Mouse (Mus musculus): ENCODE data around the gene Ctdnep1. TPM values are rescaled to one million over a fixed set of nuclear protein-coding genes. Genes with fewer than 3 reads are reported as not detected.

The Ctdnep1 gene
- total RNA-seq, 2 experiments from 2014 or later, result 115 TPM

GRCm38 (mm10) chr11:69974907-69975306 lies 6.0 kb upstream of the Ctdnep1 start:
- intact Hi-C loops (cut with DNase I), result no loop called here

GRCm38 (mm10) chr11:69976271-69976670 lies 4.7 kb upstream of the Ctdnep1 start:
- no peak for DNase-seq (ENCODE audit: low spot score in 2 of 2)
- intact Hi-C loops (cut with DNase I), result no loop called here

More at GRCm38 (mm10) chr11:69974907-69975306, 6.0 kb upstream of the Ctdnep1 start:
- no peak for DNase-seq (ENCODE audit: low spot score in 2 of 2)

GRCm38 (mm10) chr11:69979827-69980195 lies 1.1 kb upstream of the Ctdnep1 start:
- intact Hi-C loops (cut with DNase I), result no loop called here
- DNase-seq (ENCODE audit: low spot score in 2 of 2), result no peak

GRCm38 (mm10) chr11:69980196-69981140 lies 488 bp upstream of the Ctdnep1 start:
- peak; percentile 98 to 99 for DNase-seq (ENCODE audit: low spot score in 2 of 2)
- intact Hi-C loops (cut with DNase I), result no loop called here

- DNase-seq (ENCODE audit: low spot score in 2 of 2), result no peak
- intact Hi-C loops (cut with DNase I), result no loop called here
Observed at GRCm38 (mm10) chr11:69982225-69982624, 1.3 kb downstream of the Ctdnep1 start, which contains the start of gene Elp5. Gene Elp5, minus strand, starts transcription at chr11:69982517.

- intact Hi-C loops (cut with DNase I), result no loop called here
- DNase-seq (ENCODE audit: low spot score in 2 of 2), result no peak
Observed at GRCm38 (mm10) chr11:69982877-69983276, 1.9 kb downstream of the Ctdnep1 start.

- DNase-seq (ENCODE audit: low spot score in 2 of 2), result no peak
- intact Hi-C loops (cut with DNase I), result no loop called here
Observed at GRCm38 (mm10) chr11:69983377-69983776, 2.4 kb downstream of the Ctdnep1 start.

GRCm38 (mm10) chr11:69984431-69984830 lies 3.5 kb downstream of the Ctdnep1 start:
- no peak for DNase-seq (ENCODE audit: low spot score in 2 of 2)
- intact Hi-C loops (cut with DNase I), result no loop called here

- intact Hi-C loops (cut with DNase I), result no loop called here
- no peak for DNase-seq (ENCODE audit: low spot score in 2 of 2)
Observed at GRCm38 (mm10) chr11:69989949-69990348, 9.0 kb downstream of the Ctdnep1 start.

- peak; percentile 97 for DNase-seq (ENCODE audit: low spot score in 2 of 2)
- intact Hi-C loops (cut with DNase I), result no loop called here
Observed at GRCm38 (mm10) chr11:69990850-69991691, 10.1 kb downstream of the Ctdnep1 start, which contains the start of gene Gabarap. Gene Gabarap, plus strand, starts transcription at chr11:69991143.

- intact Hi-C loops (cut with DNase I), result no loop called here
- no peak for DNase-seq (ENCODE audit: low spot score in 2 of 2)
Observed at GRCm38 (mm10) chr11:69991711-69992110, 10.8 kb downstream of the Ctdnep1 start.

GRCm38 (mm10) chr11:69992396-69992795 lies 11.4 kb downstream of the Ctdnep1 start:
- intact Hi-C loops (cut with DNase I), result no loop called here

GRCm38 (mm10) chr11:69992932-69993331 lies 12.0 kb downstream of the Ctdnep1 start:
- DNase-seq (ENCODE audit: low spot score in 2 of 2), result no peak
- intact Hi-C loops (cut with DNase I), result no loop called here

More at GRCm38 (mm10) chr11:69992396-69992795, 11.4 kb downstream of the Ctdnep1 start:
- DNase-seq (ENCODE audit: low spot score in 2 of 2), result no peak

- intact Hi-C loops (cut with DNase I), result no loop called here
- DNase-seq (ENCODE audit: low spot score in 2 of 2), result no peak
Observed at GRCm38 (mm10) chr11:69994401-69995090, 13.6 kb downstream of the Ctdnep1 start.

GRCm38 (mm10) chr11:69995391-69995960 lies 14.5 kb downstream of the Ctdnep1 start, which contains the start of gene Phf23:
Gene Phf23, plus strand, starts transcription at chr11:69995777.
- peak; percentile 97 to 98 for DNase-seq (ENCODE audit: low spot score in 2 of 2)
- intact Hi-C loops (cut with DNase I), result no loop called here

GRCm38 (mm10) chr11:69996161-69997061 lies 15.5 kb downstream of the Ctdnep1 start:
- intact Hi-C loops (cut with DNase I), result no loop called here
- DNase-seq (ENCODE audit: low spot score in 2 of 2), result no peak

- peak in 1 of 2 experiments; percentile 65 for DNase-seq (ENCODE audit: low spot score in 2 of 2)
- intact Hi-C loops (cut with DNase I), result no loop called here
Observed at GRCm38 (mm10) chr11:69997070-69997509, 16.1 kb downstream of the Ctdnep1 start.
